Mouse (Mus musculus) bone marrow, adult 2 months (tissue): ENCODE results near the gene Tob2. TPM values are rescaled to one million over a fixed set of nuclear protein-coding genes. Genes with fewer than 3 reads are reported as not detected.

Experiments
- H3K27ac ChIP-seq: fragments of 200-500 bp; 2 replicates; pipeline ENCODE4 v1.5.1; 2012; ENCODE audit warnings: low read depth, mild to moderate bottlenecking, control low read depth, inconsistent platforms, low read length; ENCODE audit not compliant: control insufficient read depth, poor library complexity, insufficient read depth
- H3K4me1 ChIP-seq: fragments of 200-500 bp; 2 replicates; pipeline ENCODE4 v1.6.1; 2011; ENCODE audit warnings: low read length; ENCODE audit not compliant: control insufficient read depth, insufficient read depth
- H3K4me3 ChIP-seq: fragments of 200-500 bp; replicated peaks from 2 replicates; pipeline ENCODE3; 2011; ENCODE audit warnings: mild to moderate bottlenecking, low read depth, low read length, control low read depth; ENCODE audit not compliant: control insufficient read depth
- CTCF ChIP-seq: fragments of 200-500 bp; IDR thresholded peaks from 2 replicates; pipeline ENCODE4 v1.5.1; 2011; ENCODE audit warnings: low read length, control low read depth; ENCODE audit not compliant: control insufficient read depth, insufficient read depth
- POLR2A ChIP-seq: fragments of 200-500 bp; IDR thresholded peaks from 2 replicates; pipeline ENCODE4 v1.6.1; 2011; ENCODE audit warnings: low read depth, mild to moderate bottlenecking, control low read depth, low read length, borderline replicate concordance; ENCODE audit not compliant: control insufficient read depth
- WGBS: fragments of 180-500 bp; shearing (Covaris S2); methylation state at CpG from one replicate; pipeline ENCODE4 v1.1.7; 2018; 5-methylcytosine and 5-hydroxymethylcytosine counted together
- polyA plus RNA-seq: library from polyadenylated mRNA; stranded (reverse); fragments of >200 nt; gene quantifications from 2 replicates; pipeline ENCODE4 v1.2.4, GENCODE M21; 2011; ENCODE audit warnings: low replicate concordance; ENCODE audit not compliant: missing spikeins, insufficient read depth, insufficient read length

Tob2 gene
- polyA plus RNA-seq, 1 experiment, result 9.2 TPM

DNA sequence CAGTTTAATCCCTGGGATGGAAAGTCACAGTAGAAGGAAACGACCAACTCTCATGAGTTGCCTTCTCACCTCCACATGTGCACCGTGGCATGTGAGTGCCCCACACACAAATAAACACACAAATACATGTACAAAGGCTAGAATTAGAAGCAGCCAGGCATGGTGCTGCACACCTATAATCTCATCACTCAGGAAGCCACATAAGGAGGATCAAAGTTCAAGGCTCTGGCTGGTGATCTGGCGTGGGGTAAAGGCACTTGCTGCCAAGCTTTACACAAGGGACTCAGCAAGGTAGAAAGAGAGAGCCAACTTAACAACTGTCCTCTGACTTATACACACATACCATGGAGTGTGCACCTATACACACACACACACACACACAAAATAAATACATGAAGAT lies 58.2 kb downstream of the Tob2 start:
- Histone ChIP-seq H3K27ac (no peak overlapping the region), H3K4me3 (no peak overlapping the region), H3K4me1 (peaks cover 6% of the 10 kb centered on the region; the same call in 1 of the 2 replicates)
- TF ChIP-seq POLR2A (no peak), CTCF (no peak)
- WGBS, result 85% methylated on average over 3 of the region's 3 CpGs

DNA sequence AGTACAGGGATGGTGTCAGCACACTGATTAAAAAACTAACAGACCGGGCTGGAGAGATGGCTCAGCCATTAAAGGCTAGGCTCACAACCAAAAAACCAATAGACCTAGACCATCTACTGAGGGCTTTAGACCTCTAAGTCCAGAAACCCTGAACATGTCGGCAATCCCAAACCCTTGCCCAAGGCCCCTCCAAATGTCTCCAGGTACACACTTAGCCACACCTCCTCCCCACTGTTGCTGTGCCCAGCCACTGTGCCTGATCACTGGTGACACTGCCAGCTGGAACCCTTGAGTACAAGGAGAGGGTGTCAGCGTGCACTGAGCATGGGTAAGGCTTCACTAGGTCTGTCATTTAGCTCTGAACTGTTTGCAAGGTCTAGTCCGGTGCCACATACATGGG lies 60.2 kb downstream of the Tob2 start:
- H3K4me1 ChIP-seq, result peaks cover 6% of the 10 kb centered on the region; the same call in 1 of the 2 replicates
- no peak overlapping the region for H3K4me3 ChIP-seq
- H3K27ac ChIP-seq, result no peak overlapping the region
- 86% methylated on average over 4 of the region's 4 CpGs for WGBS
- TF ChIP-seq POLR2A (no peak), CTCF (no peak)

Other genes with a start within 250 kb of the Tob2 start
- gene L3mbtl2, start 194.9 kb downstream of the Tob2 start, polyA plus RNA-seq, result 8.8 and 18.6 TPM in 2 replicates
- not detected in 2 replicates for gene Chadl, start 161.5 kb downstream of the Tob2 start, polyA plus RNA-seq
- 10.8 and 16.1 TPM in 2 replicates for gene Zc3h7b, start 113.7 kb downstream of the Tob2 start, polyA plus RNA-seq
- 66.5 and 91.3 TPM in 2 replicates for gene Rangap1, start 113.3 kb downstream of the Tob2 start, polyA plus RNA-seq
- 6.4 and 16.2 TPM in 2 replicates for gene Tef, start 56.4 kb downstream of the Tob2 start, polyA plus RNA-seq
- gene Phf5a, start 13.1 kb upstream of the Tob2 start, polyA plus RNA-seq, result 74.5 and 96.7 TPM in 2 replicates
- 41.0 and 71.1 TPM in 2 replicates for gene Aco2, start 13.5 kb upstream of the Tob2 start, polyA plus RNA-seq
- gene Polr3h, start 67.4 kb upstream of the Tob2 start, polyA plus RNA-seq, result 12.4 and 12.5 TPM in 2 replicates
- 0.80 TPM in 1 of 2 replicates, not detected in the other for gene Csdc2, start 78.0 kb upstream of the Tob2 start, polyA plus RNA-seq
- 23.1 and 51.8 TPM in 2 replicates for gene Pmm1, start 102.1 kb upstream of the Tob2 start, polyA plus RNA-seq
- 3.0 TPM in 1 of 2 replicates, not detected in the other for gene 1700029P11Rik, start 121.7 kb upstream of the Tob2 start, polyA plus RNA-seq
- gene Xrcc6, start 129.0 kb upstream of the Tob2 start, polyA plus RNA-seq, result 60.8 and 96.2 TPM in 2 replicates
- 12.5 and 22.7 TPM in 2 replicates for gene Desi1, start 175.1 kb upstream of the Tob2 start, polyA plus RNA-seq
- 119 and 144 TPM in 2 replicates for gene Snu13, start 188.8 kb upstream of the Tob2 start, polyA plus RNA-seq
- gene 4930407I10Rik, start 200.4 kb upstream of the Tob2 start, polyA plus RNA-seq, result not detected in 2 replicates
- not detected in 2 replicates for gene Mei1, start 211.2 kb upstream of the Tob2 start, polyA plus RNA-seq